Comparison of ENCODE assay signal across 15 mouse cellular contexts in genomic region chr7:113269081-113269480, GRCm38 (mm10).
DNase-seq lines count a peak whose midpoint lies in the region; ATAC-seq and TF ChIP-seq lines count a peak whose summit lies in the region.
"Had no signal": no experiment of that assay in that cellular context is flagged by ENCODE, and none has a peak within 500 bp of the region (broad histone marks: within the 10 kb centered on the region; RNA-seq: fewer than 3 reads in every experiment).

No protein-coding gene starts in this region.

- H3K4me3 ChIP-seq in hindbrain, postnatal 0 days (ENCODE audit: low read length): no peak overlapping the region
- H3K4me3 ChIP-seq in hindbrain, embryonic 14.5 days (replicated peaks; ENCODE audit: low read length): no peak overlapping the region
- no peak overlapping the region for H3K4me3 ChIP-seq in thymus, adult 2 months (ENCODE audit: control insufficient read depth, insufficient read depth, low read length)
- H3K4me3 ChIP-seq: embryonic facial prominence, embryonic 12.5 days; embryonic facial prominence, embryonic 15.5 days; forebrain, embryonic 15.5 days; hindbrain, embryonic 12.5 days had no signal

- no peak for TF ChIP-seq CTCF in hindbrain, postnatal 0 days (IDR thresholded peaks at IDR 0.05; ENCODE audit: low read depth)
- no peak for TF ChIP-seq CTCF in thymus, adult 2 months (IDR thresholded peaks at IDR 0.05; ENCODE audit: borderline replicate concordance, control insufficient read depth, extremely low read depth, insufficient read depth, low read length, poor library complexity)

- no peak for DNase-seq in hindbrain, postnatal 0 days (ENCODE audit: low spot score)
- no peak for DNase-seq in hindbrain, embryonic 14.5 days (ENCODE audit: low spot score)
- peak; percentile 24 for DNase-seq in thymus, postnatal 0 days (ENCODE audit: low spot score)
- DNase-seq in thymus, adult 2 months: no peak
- DNase-seq in splenic B cell, adult 2 months (ENCODE audit: low read depth, low spot score): peak; percentile 44
- no peak for DNase-seq in urinary bladder, adult 18-20 months (ENCODE audit: low spot score in 2 of 2)
- no peak for DNase-seq in B cell, adult 2 months
- DNase-seq: gastrocnemius, postnatal 25 days had no signal

- H3K4me1 ChIP-seq in hindbrain, postnatal 0 days (ENCODE audit: insufficient read depth, low read length): peaks cover 9% of the 10 kb centered on the region
- H3K4me1 ChIP-seq in hindbrain, embryonic 14.5 days (replicated peaks; ENCODE audit: control insufficient read depth, insufficient read depth, low read length): 0 out of 2 replicates have a peak, but pooled peaks cover 9% of the 10 kb centered on the region
- peaks cover 22% of the 10 kb centered on the region for H3K4me1 ChIP-seq in thymus, adult 2 months (replicated peaks; ENCODE audit: control insufficient read depth, insufficient read depth, low read length)

- no peak overlapping the region for H3K4me2 ChIP-seq in hindbrain, postnatal 0 days (ENCODE audit: low read depth, low read length)
- no peak overlapping the region for H3K4me2 ChIP-seq in hindbrain, embryonic 14.5 days (replicated peaks)
- H3K4me2 ChIP-seq: embryonic facial prominence, embryonic 12.5 days; embryonic facial prominence, embryonic 15.5 days; forebrain, embryonic 15.5 days; heart, embryonic 11.5 days; hindbrain, embryonic 12.5 days had no signal

- no peaks in the 10 kb centered on the region for H3K27me3 ChIP-seq in hindbrain, postnatal 0 days (ENCODE audit: insufficient read depth, low read length)
- no peaks in the 10 kb centered on the region for H3K27me3 ChIP-seq in hindbrain, embryonic 14.5 days (ENCODE audit: control insufficient read depth, insufficient read depth, low read length)
- H3K27me3 ChIP-seq in thymus, adult 2 months (ENCODE audit: control insufficient read depth, insufficient read depth, low read length): no peaks in the 10 kb centered on the region
- no peaks in the 10 kb centered on the region for H3K27me3 ChIP-seq in splenic B cell, adult 2 months (ENCODE audit: control insufficient read depth, insufficient read depth, low read length, poor library complexity, severe bottlenecking)
- H3K27me3 ChIP-seq: embryonic facial prominence, embryonic 12.5 days; embryonic facial prominence, embryonic 15.5 days; forebrain, embryonic 15.5 days; hindbrain, embryonic 12.5 days; Patski had no signal

- no peak overlapping the region for H3K9ac ChIP-seq in hindbrain, postnatal 0 days (replicated peaks; ENCODE audit: low read length)
- H3K9ac ChIP-seq in hindbrain, embryonic 14.5 days: no peak overlapping the region
- H3K9ac ChIP-seq: embryonic facial prominence, embryonic 12.5 days; embryonic facial prominence, embryonic 15.5 days; forebrain, embryonic 15.5 days had no signal

- no peaks in the 10 kb centered on the region for H3K9me3 ChIP-seq in hindbrain, postnatal 0 days (ENCODE audit: low read length)
- H3K9me3 ChIP-seq in hindbrain, embryonic 14.5 days (ENCODE audit: control insufficient read depth, low read length): no peaks in the 10 kb centered on the region
- H3K9me3 ChIP-seq: embryonic facial prominence, embryonic 12.5 days; embryonic facial prominence, embryonic 15.5 days; forebrain, embryonic 15.5 days; hindbrain, embryonic 12.5 days had no signal

- 0 out of 2 replicates have a peak overlapping the region, but pooled peaks have one; percentile 32 for H3K27ac ChIP-seq in hindbrain, postnatal 0 days
- no peak overlapping the region for H3K27ac ChIP-seq in hindbrain, embryonic 14.5 days
- no peak overlapping the region for H3K27ac ChIP-seq in thymus, adult 2 months (ENCODE audit: control insufficient read depth, insufficient read depth, low read length)
- H3K27ac ChIP-seq: embryonic facial prominence, embryonic 12.5 days; embryonic facial prominence, embryonic 15.5 days; forebrain, embryonic 15.5 days; hindbrain, embryonic 12.5 days had no signal

- ATAC-seq in hindbrain, postnatal 0 days: no peak
- ATAC-seq in hindbrain, embryonic 14.5 days (ENCODE audit: low FRiP score): no peak
- peak; percentile 62 for ATAC-seq in granulocyte monocyte progenitor cell, adult 5-6 weeks (replicated peaks; ENCODE audit: poor library complexity, severe bottlenecking)
- ATAC-seq: forebrain, embryonic 15.5 days; Patski had no signal

- no peaks in the 10 kb centered on the region for H3K36me3 ChIP-seq in hindbrain, postnatal 0 days (ENCODE audit: insufficient read depth, low read length)
- no peaks in the 10 kb centered on the region for H3K36me3 ChIP-seq in hindbrain, embryonic 14.5 days (replicated peaks; ENCODE audit: control insufficient read depth, insufficient read depth)
- no peaks in the 10 kb centered on the region for H3K36me3 ChIP-seq in thymus, adult 2 months (ENCODE audit: control insufficient read depth, insufficient read depth, low read length)
- H3K36me3 ChIP-seq in splenic B cell, adult 2 months (ENCODE audit: control insufficient read depth, insufficient read depth, low read length, poor library complexity, severe bottlenecking): no peaks in the 10 kb centered on the region
- H3K36me3 ChIP-seq: embryonic facial prominence, embryonic 12.5 days; embryonic facial prominence, embryonic 15.5 days; forebrain, embryonic 15.5 days; hindbrain, embryonic 12.5 days had no signal

- TF ChIP-seq POLR2A in thymus, adult 2 months (IDR thresholded peaks at IDR 0.05; ENCODE audit: control insufficient read depth, extremely low read depth, insufficient read depth, low read length, poor library complexity): no peak

Comparison
In these comparisons a context has a peak if more than half of its experiments do, and no peak if none do; other contexts are left out.
1. DNase-seq: peak in thymus, postnatal 0 days (single experiment) and splenic B cell, adult 2 months (single experiment); none in hindbrain, postnatal 0 days (single experiment), hindbrain, embryonic 14.5 days (single experiment), thymus, adult 2 months (single experiment), urinary bladder, adult 18-20 months (0 of 2) and B cell, adult 2 months (0 of 2).